Mouse (Mus musculus) inflammation-experienced regulatory T-cells (primary cell): ENCODE data around the gene Cask. TPM values are rescaled to one million over a fixed set of nuclear protein-coding genes. Genes with fewer than 3 reads are reported as not detected.

ENCODE experiments used
- polyA plus RNA-seq, 2 experiments: library from polyadenylated mRNA; unstranded; fragments of 100-300 nt; shearing (Covaris generic); gene quantifications; one replicate each; pipeline ENCODE4 v1.2.1; 2017

Cask gene
- 1 to 10 TPM; 3.5 to 7.1 TPM for polyA plus RNA-seq

DNA sequence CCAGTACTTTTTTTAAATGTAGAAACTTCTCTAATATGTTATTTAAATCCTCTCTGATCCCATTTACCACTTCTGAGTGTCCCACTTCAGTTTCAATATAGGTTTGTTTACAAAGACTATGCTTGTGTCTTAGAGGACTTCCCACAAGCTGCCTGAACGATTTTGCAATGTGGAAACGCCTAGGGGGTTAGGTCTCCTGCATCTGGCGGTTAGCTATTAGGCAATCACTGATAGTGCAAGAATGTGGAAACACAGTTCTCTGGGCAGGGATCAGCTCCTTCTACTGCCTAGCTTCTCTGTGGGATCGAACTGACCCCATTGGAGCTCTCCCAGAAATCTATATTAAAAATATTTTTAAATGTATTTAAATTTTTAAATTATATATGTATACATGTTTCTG, at the start of gene Cask:
TSS of gene Cask (minus strand) at position 83 of the 400 bp plus-strand sequence.

GRCm38 (mm10) chrX:13661063-13661462, 190.1 kb downstream of the Cask start, which contains the start of gene Gpr82:
Gene Gpr82, plus strand, starts transcription at chrX:13661363.

DNA sequence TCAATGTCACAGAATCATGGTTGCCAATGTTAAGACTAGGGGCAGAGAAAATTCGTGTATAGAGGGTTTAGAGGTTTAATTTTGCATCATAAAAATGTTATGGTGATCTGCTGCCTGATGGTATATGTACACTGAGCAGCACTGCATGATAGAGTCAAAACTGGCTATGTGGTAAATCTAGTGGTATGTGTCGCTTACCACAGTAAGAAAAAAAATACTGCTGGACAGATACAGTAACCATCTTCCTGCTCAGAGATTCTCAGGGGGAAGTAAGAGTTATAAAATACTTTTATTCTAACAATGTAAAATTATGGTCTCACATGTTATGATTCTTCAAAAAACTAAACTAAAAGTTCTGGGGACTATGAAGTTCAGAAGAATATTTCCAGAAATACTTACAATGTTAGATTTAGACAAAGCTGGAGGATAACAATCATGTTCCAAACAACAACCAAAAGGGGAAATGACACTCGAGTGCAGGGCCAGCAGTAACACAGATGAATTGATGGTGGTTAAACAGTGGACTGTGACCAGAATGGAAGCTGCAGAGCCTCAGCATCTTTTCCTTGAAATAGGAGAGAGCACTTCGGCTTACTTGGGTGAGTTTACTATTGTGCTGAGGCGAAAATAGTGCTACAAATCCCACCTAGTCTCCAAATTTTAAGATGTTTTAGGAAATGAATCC, 219.4 kb downstream of the Cask start, which contains the start of gene Gpr34:
TSS of gene Gpr34 (plus strand) at position 491 of the 685 bp plus-strand sequence.

Other genes with a start within 250 kb of the Cask start
- 10 to 100 TPM; 18.1 to 30.4 TPM for gene Gpr34, start 219.3 kb downstream of the Cask start, polyA plus RNA-seq
- gene Gpr82, start 190.0 kb downstream of the Cask start, polyA plus RNA-seq, result under 1 TPM in 1 of 2 experiments, not detected in 1; 0.68 TPM